Mouse (Mus musculus): ENCODE measurements around the gene Lzts2.

The Lzts2 gene

GRCm38 (mm10) chr19:45014335-45014971 lies at the start of gene Lzts2:
Gene Lzts2, plus strand, starts transcription at chr19:45014414.
- DNase-seq (ENCODE audit: low spot score): no peak

- no peak for DNase-seq (ENCODE audit: low spot score)
These were observed 48.2 kb upstream of the Lzts2 start for GRCm38 (mm10) chr19:44965978-44966377.

- DNase-seq (ENCODE audit: low spot score): no peak
These were observed 45.9 kb upstream of the Lzts2 start for GRCm38 (mm10) chr19:44968329-44968728.

- DNase-seq (ENCODE audit: low spot score): no peak
These were observed 37.6 kb upstream of the Lzts2 start for GRCm38 (mm10) chr19:44976636-44977035.

- no peak for DNase-seq (ENCODE audit: low spot score)
These were observed 37.1 kb upstream of the Lzts2 start for GRCm38 (mm10) chr19:44977148-44977547.

GRCm38 (mm10) chr19:44980787-44981186 lies 33.4 kb upstream of the Lzts2 start:
- no peak for DNase-seq (ENCODE audit: low spot score)

GRCm38 (mm10) chr19:44982477-44983115 lies 31.6 kb upstream of the Lzts2 start:
- no peak for DNase-seq (ENCODE audit: low spot score)

GRCm38 (mm10) chr19:44983366-44983765 lies 30.8 kb upstream of the Lzts2 start:
- no peak for DNase-seq (ENCODE audit: low spot score)

- DNase-seq (ENCODE audit: low spot score): no peak
These were observed 29.8 kb upstream of the Lzts2 start for GRCm38 (mm10) chr19:44984420-44984819.

GRCm38 (mm10) chr19:44985159-44985988 lies 28.8 kb upstream of the Lzts2 start:
- DNase-seq (ENCODE audit: low spot score): no peak

GRCm38 (mm10) chr19:44987004-44987403 lies 27.2 kb upstream of the Lzts2 start:
- DNase-seq (ENCODE audit: low spot score): no peak

GRCm38 (mm10) chr19:44987851-44988250 lies 26.4 kb upstream of the Lzts2 start:
- DNase-seq (ENCODE audit: low spot score): no peak

GRCm38 (mm10) chr19:44988321-44988720 lies 25.9 kb upstream of the Lzts2 start:
- DNase-seq (ENCODE audit: low spot score): no peak

GRCm38 (mm10) chr19:44988831-44989566 lies 25.2 kb upstream of the Lzts2 start, which contains the start of gene Sema4g:
Gene Sema4g, plus strand, starts transcription at chr19:44989101.
- no peak for DNase-seq (ENCODE audit: low spot score)

- DNase-seq (ENCODE audit: low spot score): no peak
These were observed 24.4 kb upstream of the Lzts2 start for GRCm38 (mm10) chr19:44989567-44990495.

GRCm38 (mm10) chr19:44991031-44991430 lies 23.2 kb upstream of the Lzts2 start:
- DNase-seq (ENCODE audit: low spot score): no peak

GRCm38 (mm10) chr19:44992246-44992645 lies 22.0 kb upstream of the Lzts2 start:
- no peak for DNase-seq (ENCODE audit: low spot score)

GRCm38 (mm10) chr19:44992712-44993111 lies 21.5 kb upstream of the Lzts2 start:
- no peak for DNase-seq (ENCODE audit: low spot score)

- DNase-seq (ENCODE audit: low spot score): no peak
These were observed 16.4 kb upstream of the Lzts2 start for GRCm38 (mm10) chr19:44997786-44998185.

- no peak for DNase-seq (ENCODE audit: low spot score)
These were observed 14.6 kb upstream of the Lzts2 start for GRCm38 (mm10) chr19:44999647-45000046.

- DNase-seq (ENCODE audit: low spot score): no peak
These were observed 11.9 kb upstream of the Lzts2 start for GRCm38 (mm10) chr19:45002301-45002700.
